Mouse (Mus musculus) lung, embryonic 16.5 days (tissue): Measurements from ENCODE around the gene Ak5. TPM values are rescaled to one million over a fixed set of nuclear protein-coding genes. Genes with fewer than 3 reads are reported as not detected.

Experiments used
- ATAC-seq: fragments of 200-750 bp; cut with Nextera tagmentation; 2 replicates; pipeline ENCODE4 v1.8.0; 2017; ENCODE audit warnings: low read depth, mild to moderate bottlenecking, moderate library complexity
- H3K27ac ChIP-seq: fragments of 300-500 bp; sonication (generic); 2 replicates; pipeline ENCODE4 v1.5.1; 2014; ENCODE audit warnings: mild to moderate bottlenecking, control low read depth, low read length
- H3K27me3 ChIP-seq: fragments of 300-500 bp; sonication (generic); 2 replicates; pipeline ENCODE4 v1.6.1; 2014; ENCODE audit warnings: low read depth, low read length, mixed read lengths; ENCODE audit not compliant: control insufficient read depth, insufficient read depth
- H3K36me3 ChIP-seq: fragments of 300-500 bp; sonication (generic); 2 replicates; pipeline ENCODE4 v1.6.1; 2014; ENCODE audit warnings: low read length; ENCODE audit not compliant: control insufficient read depth, insufficient read depth
- H3K4me1 ChIP-seq: fragments of 300-500 bp; sonication (generic); replicated peaks from 2 replicates; pipeline ENCODE4 v1.6.1; 2014; ENCODE audit warnings: low read length, mixed read lengths; ENCODE audit not compliant: control insufficient read depth, insufficient read depth
- H3K4me2 ChIP-seq: fragments of 300-500 bp; sonication (generic); 2 replicates; pipeline ENCODE4 v1.6.1; 2014; ENCODE audit warnings: low read depth, low read length, control low read depth
- H3K4me3 ChIP-seq: fragments of 300-500 bp; sonication (generic); 2 replicates; pipeline ENCODE4 v1.5.1; 2014; ENCODE audit warnings: mild to moderate bottlenecking, low read length, control low read depth
- H3K9ac ChIP-seq: fragments of 300-500 bp; sonication (generic); 2 replicates; pipeline ENCODE4 v1.6.1; 2014; ENCODE audit warnings: low read length, control low read depth
- H3K9me3 ChIP-seq: fragments of 300-500 bp; sonication (generic); 2 replicates; pipeline ENCODE4 v1.6.1; 2016; ENCODE audit warnings: low read length; ENCODE audit not compliant: control insufficient read depth
- WGBS: fragments of 180-500 bp; shearing (Covaris S2); extraction: QIAGEN DNeasy Blood & Tissue Kit; methylation state at CpG from one replicate; pipeline ENCODE4 v1.1.7; 2014; 5-methylcytosine and 5-hydroxymethylcytosine counted together
- polyA plus RNA-seq: library from polyadenylated mRNA; unstranded; fragments of >200 nt; fragmentation: Nextera tagmentation; extraction: Ambion mirVana; gene quantifications from 2 replicates; pipeline ENCODE4 v1.2.1, GENCODE M21; 2015

Gene Ak5
- polyA plus RNA-seq, 1 experiment from 2014 or later = 2.3 TPM

DNA sequence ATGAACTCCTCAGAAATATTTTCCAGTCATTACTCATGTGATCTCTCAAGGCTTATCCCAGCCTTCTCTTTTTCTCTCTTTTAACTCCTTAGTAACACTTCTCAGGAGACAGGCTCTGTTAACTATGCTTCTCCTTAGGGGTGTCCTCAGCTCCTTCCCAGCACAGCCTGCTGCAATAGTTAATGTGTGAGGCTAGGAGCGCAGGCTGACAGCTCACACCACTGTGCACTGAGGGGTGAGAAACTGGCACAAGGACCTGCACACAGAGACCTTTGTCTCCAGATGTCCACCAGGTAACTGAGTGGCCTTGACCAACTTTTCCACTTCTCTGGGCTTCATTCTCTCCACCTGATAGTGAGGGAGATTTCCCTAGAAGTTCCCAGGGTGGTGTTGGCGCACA lies 170.3 kb downstream of the Ak5 start:
- H3K36me3 ChIP-seq = no peaks in the 10 kb centered on the region
- H3K27me3 ChIP-seq = no peaks in the 10 kb centered on the region
- no peak overlapping the region for H3K9ac ChIP-seq
- H3K4me2 ChIP-seq = no peak overlapping the region
- no peaks in the 10 kb centered on the region for H3K9me3 ChIP-seq
- H3K4me3 ChIP-seq = no peak overlapping the region
- WGBS = 78% methylated on average over 2 of the region's 2 CpGs
- H3K4me1 ChIP-seq = peaks cover 5% of the 10 kb centered on the region
- ATAC-seq = no peak
- no peak overlapping the region for H3K27ac ChIP-seq

DNA sequence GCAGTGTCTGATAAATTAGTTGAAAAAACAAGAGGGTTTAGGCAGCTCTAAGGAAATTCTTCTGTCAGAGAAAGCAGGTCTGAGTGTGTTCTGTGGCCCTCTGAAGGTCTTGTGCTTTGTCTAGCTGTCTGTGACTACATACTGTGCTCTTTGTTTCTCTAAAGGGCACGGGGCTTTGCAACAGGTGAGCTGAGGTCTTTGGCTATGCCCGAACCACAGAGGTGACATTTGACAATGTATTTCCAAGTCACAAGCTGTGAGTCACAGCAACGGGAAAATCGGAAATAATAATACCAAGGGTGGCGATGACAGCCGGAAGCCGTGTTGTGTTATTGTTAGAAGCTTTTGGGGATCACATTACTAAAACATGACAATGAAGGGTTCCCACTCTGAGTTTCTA lies 171.1 kb downstream of the Ak5 start:
- 42% methylated on average over 7 of the region's 7 CpGs for WGBS
- Histone ChIP-seq H3K27me3 (no peaks in the 10 kb centered on the region), H3K36me3 (no peaks in the 10 kb centered on the region), H3K9ac (no peak overlapping the region), H3K4me3 (no peak overlapping the region), H3K4me1 (peaks cover 5% of the 10 kb centered on the region), H3K27ac (no peak overlapping the region), H3K4me2 (no peak overlapping the region), H3K9me3 (no peaks in the 10 kb centered on the region)
- ATAC-seq = no peak

- no peaks in the 10 kb centered on the region for H3K36me3 ChIP-seq
- 80% methylated on average over 8 of the region's 8 CpGs for WGBS
- H3K9me3 ChIP-seq = no peaks in the 10 kb centered on the region
- no peak overlapping the region for H3K4me2 ChIP-seq
- H3K27ac ChIP-seq = no peak overlapping the region
- no peak overlapping the region for H3K4me3 ChIP-seq
- H3K9ac ChIP-seq = no peak overlapping the region
- ATAC-seq = no peak
- H3K4me1 ChIP-seq = peaks cover 5% of the 10 kb centered on the region
- H3K27me3 ChIP-seq = no peaks in the 10 kb centered on the region
These were observed 172.7 kb downstream of the Ak5 start for GRCm38 (mm10) chr3:152495415-152495898.

- no peak for ATAC-seq
These were observed 173.3 kb downstream of the Ak5 start for GRCm38 (mm10) chr3:152494667-152495360.

DNA sequence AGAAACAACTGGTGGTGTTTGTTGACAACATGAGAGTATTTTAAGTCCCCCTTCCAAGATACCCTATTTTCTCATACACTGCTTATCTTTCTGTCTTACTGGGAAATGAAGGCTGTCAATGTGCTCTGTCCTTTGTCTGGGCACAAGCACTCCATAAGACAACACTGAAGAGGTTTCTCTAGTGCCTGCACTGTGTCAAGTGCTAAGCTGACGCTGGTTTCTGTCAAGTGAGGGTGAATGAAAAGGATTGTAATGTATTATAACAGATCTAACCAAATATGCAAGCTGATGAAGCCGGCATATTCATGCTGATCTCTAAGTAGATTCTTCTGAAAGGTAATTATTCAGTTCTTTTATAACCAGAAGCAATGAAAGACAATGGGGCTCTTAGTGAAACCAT lies 174.3 kb downstream of the Ak5 start:
- no peak overlapping the region for H3K9ac ChIP-seq
- ATAC-seq = no peak
- H3K36me3 ChIP-seq = no peaks in the 10 kb centered on the region
- H3K9me3 ChIP-seq = no peaks in the 10 kb centered on the region
- no peaks in the 10 kb centered on the region for H3K27me3 ChIP-seq
- WGBS = 28% methylated on average over 2 of the region's 2 CpGs
- H3K27ac ChIP-seq = no peak overlapping the region
- no peak overlapping the region for H3K4me3 ChIP-seq
- H3K4me2 ChIP-seq = no peak overlapping the region
- peaks cover 5% of the 10 kb centered on the region for H3K4me1 ChIP-seq

More at GRCm38 (mm10) chr3:152494667-152495360, 173.3 kb downstream of the Ak5 start:
- H3K4me2 ChIP-seq = no peak overlapping the region
- peaks cover 5% of the 10 kb centered on the region for H3K4me1 ChIP-seq
- 42% methylated on average over 12 of the region's 12 CpGs for WGBS
- H3K9ac ChIP-seq = no peak overlapping the region
- H3K36me3 ChIP-seq = no peaks in the 10 kb centered on the region
- no peak overlapping the region for H3K27ac ChIP-seq
- no peaks in the 10 kb centered on the region for H3K27me3 ChIP-seq
- H3K9me3 ChIP-seq = no peaks in the 10 kb centered on the region
- no peak overlapping the region for H3K4me3 ChIP-seq

GRCm38 (mm10) chr3:152492241-152492640 lies 175.9 kb downstream of the Ak5 start:
- no peaks in the 10 kb centered on the region for H3K27me3 ChIP-seq
- no peaks in the 10 kb centered on the region for H3K9me3 ChIP-seq
- whole genome bisulfite sequencing = 48% methylated on average over 6 of the region's 6 CpGs
- H3K4me1 ChIP-seq = peaks cover 5% of the 10 kb centered on the region
- H3K36me3 ChIP-seq = no peaks in the 10 kb centered on the region
- peak; percentile 39; the same call in 1 of the 2 replicates for ATAC-seq
- no peak overlapping the region for H3K4me2 ChIP-seq
- no peak overlapping the region for H3K4me3 ChIP-seq
- H3K9ac ChIP-seq = no peak overlapping the region
- no peak overlapping the region for H3K27ac ChIP-seq

DNA sequence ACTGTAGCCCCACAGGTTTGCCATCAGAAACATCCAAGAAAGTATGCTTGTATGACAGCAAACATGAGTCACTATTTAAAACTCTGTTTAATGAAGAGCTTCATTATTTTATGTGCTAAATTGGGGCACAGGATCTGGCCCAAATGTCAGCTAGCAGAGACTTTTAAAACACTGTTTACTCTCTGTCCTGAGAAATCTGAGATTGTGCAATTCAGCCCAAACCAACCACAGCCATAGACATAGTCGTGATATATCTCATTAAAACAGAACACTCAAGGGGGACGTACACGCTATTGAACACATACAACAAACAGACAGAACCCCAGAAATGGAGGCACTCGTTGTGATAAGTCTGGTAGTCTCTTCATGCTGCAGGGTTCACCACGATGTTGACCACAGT lies 177.7 kb downstream of the Ak5 start:
- Histone ChIP-seq H3K4me2 (no peak overlapping the region), H3K9me3 (no peaks in the 10 kb centered on the region), H3K4me1 (peaks cover 5% of the 10 kb centered on the region), H3K27me3 (no peaks in the 10 kb centered on the region), H3K27ac (no peak overlapping the region), H3K36me3 (no peaks in the 10 kb centered on the region), H3K4me3 (no peak overlapping the region), H3K9ac (no peak overlapping the region)
- WGBS = 78% methylated on average over 5 of the region's 5 CpGs
- no peak for ATAC-seq

GRCm38 (mm10) chr3:152488964-152489363 lies 179.2 kb downstream of the Ak5 start:
- Histone ChIP-seq H3K27ac (no peak overlapping the region), H3K4me1 (peaks cover 1% of the 10 kb centered on the region; the same call in 1 of the 2 replicates), H3K4me3 (no peak overlapping the region), H3K4me2 (no peak overlapping the region), H3K27me3 (no peaks in the 10 kb centered on the region), H3K9me3 (no peaks in the 10 kb centered on the region), H3K36me3 (no peaks in the 10 kb centered on the region), H3K9ac (no peak overlapping the region)
- no peak for ATAC-seq
- WGBS = 86% methylated on average over 4 of the region's 4 CpGs

- Histone ChIP-seq H3K36me3 (no peaks in the 10 kb centered on the region), H3K27ac (no peak overlapping the region), H3K9me3 (no peaks in the 10 kb centered on the region), H3K27me3 (no peaks in the 10 kb centered on the region), H3K4me1 (peaks cover 5% of the 10 kb centered on the region; the same call in 1 of the 2 replicates), H3K9ac (no peak overlapping the region), H3K4me2 (no peak overlapping the region), H3K4me3 (no peak overlapping the region)
- 0 out of 2 replicates have a peak, but pooled peaks have one; percentile 29 for ATAC-seq
- 31% methylated on average over 6 of the region's 6 CpGs for WGBS
These were observed 184.0 kb downstream of the Ak5 start for GRCm38 (mm10) chr3:152484206-152484605.
